Mouse (Mus musculus): ENCODE results near the gene Gm30737.
"Not testable (repeated sequence)": the region's sequence is repeated elsewhere in the genome, so short reads cannot be mapped to it uniquely, and the experiment has no call there.

Gene Gm30737

DNA sequence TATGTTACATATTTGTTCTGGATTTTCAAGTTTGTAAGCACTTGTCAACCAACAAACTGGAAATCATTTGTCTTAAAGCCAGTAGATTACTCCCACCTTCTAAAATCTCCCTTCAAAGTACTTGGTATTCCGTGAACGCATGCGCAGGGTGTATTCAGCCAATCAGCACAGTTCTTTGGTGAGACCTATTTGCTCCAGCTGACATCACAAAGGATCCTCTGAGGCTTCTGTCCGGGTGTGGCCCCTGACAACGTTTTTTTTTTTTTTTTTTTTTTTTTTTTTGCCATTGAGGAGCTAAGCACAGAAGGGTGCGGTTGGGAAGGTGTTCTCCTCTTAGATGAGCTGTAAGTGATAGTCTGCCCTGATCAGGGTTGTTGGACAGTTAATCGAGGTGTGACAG, at the start of gene Gm30737:
TSS of gene Gm30737 (plus strand) at position 301 of the 400 bp plus-strand sequence.
- not testable (repeated sequence) for DNase-seq (ENCODE audit: low spot score in 2 of 2)

Data from cerebellum, postnatal 4 days (tissue).